Mouse (Mus musculus) intestine, embryonic 14.5 days (tissue): ENCODE measurements at regions not wholly inside any gene's neighbourhood (a gene's known extent, or its start where the extent isn't known, plus 50 kb on each side); places are given as distances from the start of the nearest gene placed in this dataset.

Experiments
- ATAC-seq: fragments of 200-750 bp; cut with Nextera tagmentation; replicated peaks from 2 replicates; pipeline ENCODE4 v1.8.0; 2017; ENCODE audit warnings: low read depth, moderate number of reproducible peaks, moderate TSS enrichment, moderate library complexity; ENCODE audit not compliant: low FRiP score, low TSS enrichment
- DNase-seq: peaks from one replicate; pipeline ENCODE4 v3.0.0-alpha.2; 2018; ENCODE audit warnings: low spot score
- H3K27ac ChIP-seq: fragments of 300-500 bp; sonication (generic); 2 replicates; pipeline ENCODE4 v1.5.1; 2014; ENCODE audit warnings: low read depth, mild to moderate bottlenecking, control low read depth
- H3K27me3 ChIP-seq: fragments of 300-500 bp; sonication (generic); replicated peaks from 2 replicates; pipeline ENCODE4 v1.6.1; 2014; ENCODE audit warnings: low read length, control low read depth; ENCODE audit not compliant: control insufficient read depth, insufficient read depth
- H3K36me3 ChIP-seq: fragments of 300-500 bp; sonication (generic); 2 replicates; pipeline ENCODE4 v1.6.1; 2014; ENCODE audit warnings: low read length, control low read depth; ENCODE audit not compliant: control insufficient read depth, insufficient read depth
- H3K4me1 ChIP-seq: fragments of 300-500 bp; sonication (generic); replicated peaks from 2 replicates; pipeline ENCODE4 v1.6.1; 2014; ENCODE audit warnings: low read length, control low read depth, mixed read lengths; ENCODE audit not compliant: control insufficient read depth, insufficient read depth
- H3K4me2 ChIP-seq: fragments of 300-500 bp; sonication (generic); 2 replicates; pipeline ENCODE4 v1.6.1; 2014; ENCODE audit warnings: low read length
- H3K4me3 ChIP-seq: fragments of 300-500 bp; sonication (generic); 2 replicates; pipeline ENCODE4 v1.5.1; 2014; ENCODE audit warnings: low read depth, low read length, control low read depth, mixed read lengths
- H3K9ac ChIP-seq: fragments of 300-500 bp; sonication (generic); 2 replicates; pipeline ENCODE4 v1.6.1; 2014; ENCODE audit warnings: mild to moderate bottlenecking, low read length
- H3K9me3 ChIP-seq: fragments of 300-500 bp; sonication (generic); 2 replicates; pipeline ENCODE4 v1.6.1; 2016; ENCODE audit warnings: low read length, control low read depth; ENCODE audit not compliant: control insufficient read depth
- WGBS: fragments of 180-500 bp; shearing (Covaris S2); extraction: QIAGEN DNeasy Blood & Tissue Kit; methylation state at CpG from one replicate; pipeline ENCODE4 v1.1.7; 2014; 5-methylcytosine and 5-hydroxymethylcytosine counted together

DNA sequence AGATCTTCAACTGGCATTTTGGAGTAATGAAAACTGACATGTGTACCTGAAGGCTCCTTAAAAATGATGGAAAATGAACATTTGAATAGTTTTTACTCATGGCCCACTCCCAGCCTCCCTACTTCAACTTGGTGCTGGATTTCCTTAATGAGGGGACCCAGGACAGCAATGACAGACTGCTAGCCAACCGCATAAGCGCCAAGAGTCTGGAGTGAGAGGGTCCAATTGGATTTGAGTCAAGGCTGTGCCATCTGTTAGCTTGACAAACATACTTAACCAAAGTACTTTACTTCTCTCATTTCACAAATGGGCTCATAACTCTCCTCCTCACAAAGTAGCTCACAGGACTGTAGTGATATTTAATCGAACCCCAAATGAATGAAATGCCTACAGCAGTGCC, 158.2 kb upstream of the Tmpo start:
- Histone ChIP-seq H3K9me3 (no peaks in the 10 kb centered on the region), H3K27me3 (no peaks in the 10 kb centered on the region), H3K4me1 (no peaks in the 10 kb centered on the region), H3K27ac (no peak overlapping the region), H3K4me3 (no peak overlapping the region), H3K4me2 (no peak overlapping the region), H3K9ac (no peak overlapping the region), H3K36me3 (no peaks in the 10 kb centered on the region)
- ATAC-seq (no peak), DNase-seq (no peak)
- WGBS = 94% methylated on average over 3 of the region's 3 CpGs

DNA sequence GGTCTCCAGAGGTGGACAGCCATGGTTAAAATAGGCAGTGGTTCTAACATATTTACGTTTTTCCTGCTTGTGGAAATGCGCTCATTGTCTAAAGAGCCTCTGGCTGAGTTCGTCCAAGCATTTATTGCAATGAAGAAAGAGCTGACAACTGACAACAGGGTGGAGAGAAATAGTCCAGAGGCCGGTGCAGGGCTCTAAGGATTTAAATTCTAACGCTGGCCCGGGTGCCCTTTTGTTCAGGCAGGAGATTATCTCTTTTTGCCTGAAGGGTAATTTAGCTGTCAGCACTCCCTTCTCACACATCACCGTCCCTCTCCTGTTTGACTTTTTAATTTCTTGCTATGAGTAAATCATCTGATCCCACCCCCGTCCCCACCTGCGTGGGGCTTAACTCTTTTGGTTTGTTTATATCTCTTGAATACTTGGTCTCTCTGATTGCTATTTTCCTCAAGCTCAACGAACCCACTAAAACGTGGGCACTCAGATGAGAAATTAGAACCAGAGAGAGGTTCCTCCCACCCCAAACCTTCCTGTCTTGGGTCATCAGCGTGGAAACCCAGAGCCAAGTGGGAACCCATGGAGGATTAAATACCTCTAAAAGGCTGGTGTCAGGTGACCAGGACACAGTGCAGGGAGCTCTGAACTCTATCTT, 145.7 kb upstream of the Tmpo start:
- Histone ChIP-seq H3K4me1 (no peaks in the 10 kb centered on the region), H3K9me3 (no peaks in the 10 kb centered on the region), H3K36me3 (no peaks in the 10 kb centered on the region), H3K27me3 (no peaks in the 10 kb centered on the region), H3K9ac (no peak overlapping the region), H3K4me3 (no peak overlapping the region), H3K4me2 (no peak overlapping the region), H3K27ac (no peak overlapping the region)
- DNase-seq (no peak), ATAC-seq (no peak)
- 22% methylated on average over 12 of the region's 12 CpGs for whole genome bisulfite sequencing

DNA sequence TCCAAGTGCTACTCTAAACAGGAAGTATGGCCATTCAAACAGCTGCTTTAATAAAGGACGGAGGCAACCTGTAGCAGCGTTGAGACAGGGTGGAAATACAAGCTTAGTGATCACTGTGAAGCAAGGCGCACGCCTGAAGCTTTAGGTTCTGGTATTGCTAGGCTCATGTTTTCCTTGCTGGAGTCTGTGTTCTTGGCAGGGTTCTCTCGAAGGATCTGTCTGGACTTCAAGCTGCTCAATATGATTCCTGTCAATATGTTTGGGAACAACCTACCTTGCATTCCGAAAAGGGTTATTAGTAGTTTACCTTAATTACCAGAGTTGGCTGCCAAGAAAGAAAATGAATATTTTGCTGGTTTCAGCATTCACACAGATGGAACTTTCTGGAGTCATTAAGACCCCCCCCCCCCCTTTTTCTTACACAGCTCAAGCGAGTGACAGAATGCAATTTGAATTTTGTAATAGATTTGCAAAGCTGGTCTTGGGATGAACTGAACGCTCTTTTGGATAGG, 145.1 kb upstream of the Tmpo start:
- H3K4me2 ChIP-seq = no peak overlapping the region
- H3K27me3 ChIP-seq = no peaks in the 10 kb centered on the region
- H3K9me3 ChIP-seq = no peaks in the 10 kb centered on the region
- H3K4me1 ChIP-seq = no peaks in the 10 kb centered on the region
- ATAC-seq = no peak
- no peaks in the 10 kb centered on the region for H3K36me3 ChIP-seq
- no peak overlapping the region for H3K27ac ChIP-seq
- no peak overlapping the region for H3K4me3 ChIP-seq
- 73% methylated on average over 8 of the region's 8 CpGs for WGBS
- no peak for DNase-seq
- no peak overlapping the region for H3K9ac ChIP-seq

DNA sequence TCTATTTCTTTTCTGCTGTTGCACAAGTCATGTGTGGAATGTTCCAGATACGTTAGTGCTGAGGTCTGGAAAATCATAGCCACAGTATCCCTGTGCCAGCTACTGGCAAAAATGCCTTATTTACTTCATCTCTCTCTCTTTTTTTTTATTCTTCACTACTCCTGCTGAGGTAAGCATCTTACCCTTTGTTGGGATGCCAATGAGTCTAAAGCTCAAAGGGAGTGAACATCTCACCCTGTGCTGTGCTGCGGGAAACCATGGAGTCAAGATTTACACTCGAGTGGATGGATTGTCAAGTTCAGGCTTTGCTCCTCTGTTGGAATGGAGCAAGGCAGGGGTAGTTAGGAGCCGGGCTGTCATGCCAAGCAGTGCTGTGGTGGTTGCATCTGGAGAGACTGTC, 140.1 kb upstream of the Tmpo start:
- no peaks in the 10 kb centered on the region for H3K36me3 ChIP-seq
- ATAC-seq = no peak
- H3K4me1 ChIP-seq = no peaks in the 10 kb centered on the region
- H3K4me2 ChIP-seq = no peak overlapping the region
- no peaks in the 10 kb centered on the region for H3K27me3 ChIP-seq
- no peaks in the 10 kb centered on the region for H3K9me3 ChIP-seq
- 82% methylated on average over 4 of the region's 4 CpGs for WGBS
- no peak overlapping the region for H3K4me3 ChIP-seq
- H3K27ac ChIP-seq = no peak overlapping the region
- H3K9ac ChIP-seq = no peak overlapping the region
- no peak for DNase-seq

DNA sequence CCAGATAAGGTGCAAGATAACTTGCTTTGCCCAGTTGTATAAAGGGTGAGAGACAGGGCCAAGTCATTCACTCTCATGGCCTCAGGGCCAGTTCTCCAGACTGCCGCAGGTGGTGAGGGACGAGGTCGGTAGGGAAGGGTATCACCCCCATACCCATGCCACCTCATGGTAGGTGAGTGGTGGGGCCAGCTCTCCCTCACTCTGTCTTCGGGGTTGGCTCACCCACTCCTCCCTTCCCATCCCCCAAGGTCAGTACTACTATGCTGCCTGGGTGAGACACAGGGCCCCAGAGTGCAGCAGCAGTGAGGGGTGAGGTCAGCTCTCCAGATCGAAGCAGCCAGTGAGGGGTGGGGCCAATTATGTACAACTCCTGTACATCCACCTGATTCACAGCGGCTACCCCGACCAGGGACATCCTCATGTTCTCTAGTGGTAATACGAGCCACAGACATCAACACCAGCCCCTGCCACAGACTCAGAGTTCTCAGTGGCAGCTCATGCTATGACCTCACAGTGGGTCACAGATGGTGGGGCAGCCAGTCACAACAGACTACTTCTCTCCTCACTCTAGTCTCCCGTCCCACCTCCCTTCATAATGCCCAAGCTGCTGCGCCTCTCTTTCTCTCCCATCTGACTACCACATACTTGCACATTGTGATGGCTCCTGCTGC, 138.5 kb upstream of the Tmpo start:
- H3K27me3 ChIP-seq = no peaks in the 10 kb centered on the region
- H3K27ac ChIP-seq = no peak overlapping the region
- H3K9me3 ChIP-seq = no peaks in the 10 kb centered on the region
- H3K4me1 ChIP-seq = no peaks in the 10 kb centered on the region
- no peak overlapping the region for H3K4me2 ChIP-seq
- DNase-seq (no peak), ATAC-seq (0 out of 2 replicates have a peak, but pooled peaks have one; percentile 27)
- no peak overlapping the region for H3K4me3 ChIP-seq
- no peaks in the 10 kb centered on the region for H3K36me3 ChIP-seq
- WGBS = 76% methylated on average over 10 of the region's 10 CpGs
- no peak overlapping the region for H3K9ac ChIP-seq

GRCm38 (mm10) chr10:91314441-91314840, 133.3 kb upstream of the Tmpo start:
- H3K4me3 ChIP-seq = no peak overlapping the region
- H3K4me2 ChIP-seq = no peak overlapping the region
- ATAC-seq = no peak
- no peak overlapping the region for H3K27ac ChIP-seq
- H3K27me3 ChIP-seq = no peaks in the 10 kb centered on the region
- WGBS = 79% methylated on average over 1 of the region's 1 CpGs
- DNase-seq = no peak
- H3K4me1 ChIP-seq = no peaks in the 10 kb centered on the region
- no peaks in the 10 kb centered on the region for H3K36me3 ChIP-seq
- no peak overlapping the region for H3K9ac ChIP-seq
- no peaks in the 10 kb centered on the region for H3K9me3 ChIP-seq

- H3K9me3 ChIP-seq = no peaks in the 10 kb centered on the region
- WGBS = 38% methylated on average over 3 of the region's 3 CpGs
- H3K36me3 ChIP-seq = no peaks in the 10 kb centered on the region
- H3K27me3 ChIP-seq = no peaks in the 10 kb centered on the region
- no peak overlapping the region for H3K4me2 ChIP-seq
- DNase-seq (no peak), ATAC-seq (no peak)
- H3K4me3 ChIP-seq = no peak overlapping the region
- no peak overlapping the region for H3K9ac ChIP-seq
- H3K4me1 ChIP-seq = no peaks in the 10 kb centered on the region
- H3K27ac ChIP-seq = no peak overlapping the region
Measured at GRCm38 (mm10) chr10:91313316-91313715, 132.2 kb upstream of the Tmpo start.

DNA sequence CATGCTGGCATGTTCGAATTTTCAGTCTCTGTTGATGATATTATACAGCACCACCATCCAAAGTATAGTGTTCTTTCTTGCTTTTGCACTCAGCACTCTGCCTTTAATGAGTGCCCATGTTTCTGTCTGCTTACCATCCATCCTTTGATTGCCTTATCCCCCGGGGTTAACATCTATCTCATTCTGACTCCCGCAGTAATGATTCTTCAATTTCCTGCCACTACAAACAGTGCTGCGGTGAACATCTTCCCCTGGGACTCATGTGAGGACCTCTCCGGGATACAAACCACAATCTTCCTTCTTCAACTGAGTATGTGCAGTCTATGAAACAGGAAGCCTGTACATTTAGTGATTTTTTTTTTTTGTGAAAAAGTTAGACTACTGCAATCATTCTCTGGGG, 131.8 kb upstream of the Tmpo start:
- DNase-seq (no peak), ATAC-seq (no peak)
- Histone ChIP-seq H3K4me1 (no peaks in the 10 kb centered on the region), H3K9me3 (no peaks in the 10 kb centered on the region), H3K27me3 (no peaks in the 10 kb centered on the region), H3K4me3 (no peak overlapping the region), H3K9ac (no peak overlapping the region), H3K4me2 (no peak overlapping the region), H3K36me3 (no peaks in the 10 kb centered on the region), H3K27ac (no peak overlapping the region)
- WGBS = 55% methylated on average over 5 of the region's 5 CpGs

- Histone ChIP-seq H3K4me2 (no peak overlapping the region), H3K4me3 (no peak overlapping the region), H3K36me3 (no peaks in the 10 kb centered on the region), H3K4me1 (no peaks in the 10 kb centered on the region), H3K9me3 (no peaks in the 10 kb centered on the region), H3K27ac (no peak overlapping the region), H3K27me3 (no peaks in the 10 kb centered on the region), H3K9ac (no peak overlapping the region)
- 56% methylated on average over 7 of the region's 7 CpGs for WGBS
- DNase-seq (no peak), ATAC-seq (no peak)
Measured at GRCm38 (mm10) chr10:91300067-91300466, 119.0 kb upstream of the Tmpo start.
